Mouse (Mus musculus) lung, postnatal 36 days (tissue): Measurements from ENCODE around the gene Cacna1s.

Source experiments
- DNase-seq: peaks from one replicate; pipeline ENCODE4 v3.0.0; 2022; ENCODE audit warnings: mixed read lengths

Cacna1s gene

DNA sequence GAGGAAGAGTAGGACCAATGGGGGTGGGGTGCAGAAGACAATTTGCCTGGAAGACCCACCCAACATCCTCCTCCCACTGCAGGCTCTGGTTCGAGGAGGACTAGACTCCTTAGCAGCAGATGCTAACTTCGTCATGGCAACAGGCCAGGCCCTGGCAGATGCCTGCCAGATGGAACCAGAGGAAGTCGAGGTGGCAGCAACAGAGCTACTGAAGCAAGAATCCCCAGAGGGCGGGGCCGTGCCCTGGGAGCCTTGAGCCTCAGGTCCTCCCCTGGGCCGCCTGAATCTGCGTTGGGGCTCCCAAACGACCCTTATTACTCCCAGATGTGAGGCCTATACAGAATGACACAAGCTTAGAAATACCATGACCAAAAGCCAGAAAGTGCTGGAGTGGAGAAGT, 66.3 kb downstream of the Cacna1s start:
- DNase-seq: peak; percentile 62

DNA sequence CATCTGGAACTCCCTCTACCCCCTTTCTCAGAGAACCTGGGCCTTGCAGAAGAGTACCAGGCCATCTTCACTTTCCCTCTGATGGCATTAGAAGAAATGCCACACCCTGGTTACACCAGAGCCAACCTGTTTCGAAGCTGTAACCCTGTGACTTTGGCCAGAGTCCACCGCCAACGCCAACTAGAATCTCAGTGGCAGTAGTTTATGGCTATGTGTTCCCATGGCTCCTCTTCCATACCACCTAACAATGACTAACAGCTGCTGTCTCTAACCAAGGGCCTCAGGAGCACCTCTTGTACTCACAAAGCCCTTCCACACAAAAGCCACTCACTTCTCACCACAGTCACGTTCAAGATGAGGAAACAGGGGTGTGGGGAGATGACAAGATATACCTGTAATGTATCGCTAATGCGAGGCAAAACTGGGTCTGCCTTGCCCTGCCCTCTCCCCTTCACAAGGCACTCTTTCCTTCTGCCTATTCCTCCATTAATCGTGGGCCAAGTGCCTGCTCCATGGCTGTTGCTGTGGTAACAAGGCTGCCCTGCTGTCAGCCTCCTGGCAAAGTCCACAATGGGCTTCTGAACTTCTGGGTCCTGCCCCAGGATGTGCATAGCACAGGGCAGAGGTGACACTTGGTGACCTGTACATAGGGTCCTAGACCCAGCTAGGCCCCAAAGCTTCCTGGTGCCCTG, 67.2 kb downstream of the Cacna1s start:
- no peak for DNase-seq

DNA sequence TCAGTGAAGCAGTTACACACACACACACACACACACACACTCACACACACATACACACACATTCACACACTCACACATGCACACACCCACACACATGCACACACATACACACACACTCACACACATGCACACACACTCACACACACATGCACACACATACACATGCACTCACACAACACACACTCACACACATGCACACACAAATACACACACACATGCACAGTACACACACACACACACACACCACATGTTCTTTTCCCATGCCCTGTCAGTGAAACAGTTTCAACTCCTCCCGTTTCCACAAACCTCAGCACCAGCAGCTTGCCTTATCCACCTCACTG, 67.7 kb downstream of the Cacna1s start:
- DNase-seq: no peak

DNA sequence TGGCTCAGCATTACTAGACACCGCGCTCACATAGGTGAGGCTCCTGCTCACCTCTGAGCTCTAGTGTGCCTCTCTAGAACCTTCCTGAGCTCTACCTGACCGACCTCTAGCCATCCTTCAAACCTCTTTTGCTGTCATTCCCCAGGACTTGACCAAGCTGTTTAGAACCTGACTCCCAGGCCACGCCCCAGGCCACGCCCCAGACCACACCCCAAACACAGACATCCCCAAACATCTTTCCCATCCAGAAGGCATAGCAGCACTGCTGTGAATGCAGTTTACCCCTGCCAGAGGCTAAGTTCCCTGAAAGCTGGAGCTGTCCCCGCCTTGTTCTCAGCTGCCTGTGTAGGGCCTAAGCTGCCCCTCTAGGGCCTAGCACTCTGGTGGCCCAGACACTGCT, 68.2 kb downstream of the Cacna1s start:
- no peak for DNase-seq

DNA sequence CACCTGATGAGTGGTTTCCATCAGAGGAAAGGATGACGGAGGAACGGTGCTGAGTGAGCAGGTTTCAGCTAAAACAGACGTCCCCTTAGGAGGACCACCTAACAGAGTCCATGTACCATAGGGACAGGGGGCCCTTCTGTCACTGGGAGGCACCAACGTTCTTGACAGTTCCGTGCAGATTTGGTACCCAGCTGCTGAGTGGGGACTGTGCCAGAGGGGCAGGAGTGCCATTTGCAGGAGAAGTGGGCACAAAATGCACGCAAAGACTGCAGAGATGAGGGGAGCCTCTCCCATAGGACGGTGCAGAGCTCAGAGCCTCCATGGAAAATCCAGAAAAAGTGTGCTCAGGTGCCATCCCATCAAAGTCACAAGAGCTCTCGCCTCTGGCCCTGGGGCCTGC, 69.5 kb downstream of the Cacna1s start:
- DNase-seq: no peak

DNA sequence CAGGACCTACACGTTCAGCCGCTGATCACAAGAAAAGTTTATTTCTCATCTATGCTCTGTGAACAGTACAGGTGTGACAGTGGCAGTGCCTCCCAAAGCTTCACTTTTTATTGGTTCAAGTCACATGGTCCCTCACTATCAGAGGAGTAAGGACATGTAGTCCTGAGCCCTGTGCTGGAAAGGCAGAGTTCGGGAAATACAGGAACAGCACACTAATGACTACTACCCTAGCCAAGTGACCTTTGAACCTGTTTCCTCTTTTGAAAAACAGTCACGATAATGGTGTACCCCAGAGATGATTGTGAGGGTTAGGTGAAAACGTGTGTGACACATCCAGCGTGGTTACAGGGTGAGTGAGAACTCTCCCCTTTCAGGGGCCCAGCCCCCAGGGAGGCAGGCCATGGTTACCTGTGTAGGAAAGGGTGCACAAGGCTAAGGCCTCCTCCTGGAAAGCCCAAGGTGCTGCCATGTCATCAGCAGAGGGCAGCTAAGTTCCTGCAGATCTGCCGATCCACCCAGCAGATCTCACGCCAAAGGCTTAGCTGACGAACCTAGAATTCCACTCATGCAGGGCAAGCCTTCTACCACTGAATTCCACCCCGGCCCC, 73.7 kb downstream of the Cacna1s start:
- no peak for DNase-seq

DNA sequence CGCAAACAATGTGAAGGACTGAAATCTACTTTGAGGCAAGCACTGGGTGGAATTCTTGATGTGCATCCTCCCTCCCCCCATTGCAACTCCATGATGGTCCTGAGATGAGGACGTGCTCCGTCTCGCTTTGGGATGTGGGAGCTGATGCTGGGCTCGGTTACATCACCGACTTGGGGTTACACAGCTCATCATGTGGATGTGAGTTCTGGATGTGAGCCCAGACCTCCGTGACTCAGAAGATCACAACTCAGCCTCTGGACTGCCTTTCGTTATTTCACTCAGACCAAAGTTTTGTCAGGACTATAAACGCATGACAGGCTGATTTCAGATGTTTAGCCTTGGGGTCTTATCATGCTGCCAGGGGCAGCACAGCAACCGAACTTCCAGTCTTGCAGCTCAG, 74.3 kb downstream of the Cacna1s start:
- peak; percentile 78 for DNase-seq

DNA sequence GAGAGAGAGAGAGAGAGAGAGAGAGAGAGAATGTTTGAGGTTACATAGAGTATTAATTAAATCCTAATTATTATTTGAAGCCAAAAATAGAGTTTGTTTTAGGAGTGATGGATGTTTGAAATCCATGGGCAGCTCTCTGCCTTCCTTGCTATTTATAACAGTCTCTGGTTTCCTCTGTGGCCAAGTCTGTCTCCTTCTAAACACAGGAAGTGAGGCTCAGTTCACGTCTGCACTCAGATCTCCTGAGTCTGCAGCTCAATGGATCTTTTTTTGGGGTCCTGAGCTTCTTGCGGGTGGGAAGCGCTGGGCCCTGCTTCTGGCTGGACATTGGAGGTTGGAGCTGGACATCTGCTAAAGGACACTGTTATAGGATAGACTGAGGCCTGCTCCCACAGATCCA, 75.3 kb downstream of the Cacna1s start:
- DNase-seq: no peak

DNA sequence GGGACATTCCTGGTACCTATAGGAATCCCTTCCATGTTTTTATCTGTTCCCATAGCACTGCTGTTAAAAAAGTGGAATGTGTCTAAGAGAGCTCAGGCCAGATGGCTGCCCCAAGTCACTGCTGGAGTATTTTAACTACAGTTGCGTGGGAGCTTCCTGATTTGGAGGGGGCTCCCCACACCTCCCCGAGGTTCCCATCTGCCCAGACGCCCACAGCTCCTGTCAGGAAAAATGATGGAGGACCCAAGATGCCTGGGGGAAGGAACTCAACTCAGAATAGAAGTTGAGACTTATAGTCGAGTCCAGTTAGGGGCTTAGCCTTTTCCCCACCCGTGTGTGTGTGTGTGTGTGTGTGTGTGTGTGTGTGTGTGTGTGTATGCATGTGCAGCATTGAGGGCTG, 75.9 kb downstream of the Cacna1s start:
- DNase-seq: no peak

DNA sequence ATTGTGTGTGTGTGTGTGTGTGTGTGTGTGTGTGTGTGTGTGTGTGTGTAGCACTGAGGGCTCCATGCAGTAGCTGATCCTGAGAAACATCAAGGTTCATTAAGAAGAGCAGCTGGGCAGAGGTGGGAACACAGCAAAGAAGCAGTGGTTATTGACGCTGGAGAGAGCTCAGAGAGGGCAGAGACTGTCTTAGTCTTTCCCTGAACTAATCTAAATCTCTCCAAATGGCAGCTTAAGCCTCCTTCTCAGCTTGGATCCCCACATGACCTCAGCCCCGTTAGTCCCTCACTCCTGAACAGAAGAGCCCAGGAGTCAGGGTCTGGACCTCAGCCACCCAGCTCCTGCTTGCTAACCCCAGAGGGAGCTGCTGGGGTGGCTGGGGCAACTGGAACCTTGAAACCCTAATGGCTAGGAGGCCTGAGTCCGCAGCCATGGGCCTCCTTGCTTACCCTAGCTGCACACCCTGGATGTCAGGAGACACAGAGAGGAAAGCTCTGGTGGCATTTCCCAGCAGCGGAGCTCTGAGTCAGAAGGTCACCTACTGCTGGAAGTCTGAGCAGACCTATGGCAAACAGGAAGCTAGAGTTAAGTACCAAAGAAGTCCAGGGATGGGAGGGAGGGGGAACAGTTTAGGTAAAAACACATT, 76.5 kb downstream of the Cacna1s start:
- DNase-seq: no peak

DNA sequence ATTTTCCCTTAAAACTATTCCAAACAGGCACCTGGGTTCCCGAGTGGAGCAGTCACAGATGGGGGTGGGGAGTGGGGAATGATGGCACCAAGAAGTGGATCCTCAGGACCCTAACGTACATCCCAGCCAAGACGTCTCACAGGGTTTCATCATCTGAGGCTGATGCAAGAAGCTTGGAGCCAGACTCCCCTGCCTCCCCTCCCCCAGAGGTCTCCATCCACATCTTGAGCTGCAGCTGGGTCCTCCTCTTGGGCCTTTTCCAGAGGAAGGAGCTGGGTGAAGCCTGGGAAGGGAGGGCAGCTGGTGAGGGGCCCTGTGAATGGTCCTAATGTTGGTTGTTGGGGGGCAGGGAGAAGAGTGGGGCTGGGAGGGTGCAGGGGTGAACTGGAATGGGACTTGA, 77.6 kb downstream of the Cacna1s start:
- DNase-seq: no peak

DNA sequence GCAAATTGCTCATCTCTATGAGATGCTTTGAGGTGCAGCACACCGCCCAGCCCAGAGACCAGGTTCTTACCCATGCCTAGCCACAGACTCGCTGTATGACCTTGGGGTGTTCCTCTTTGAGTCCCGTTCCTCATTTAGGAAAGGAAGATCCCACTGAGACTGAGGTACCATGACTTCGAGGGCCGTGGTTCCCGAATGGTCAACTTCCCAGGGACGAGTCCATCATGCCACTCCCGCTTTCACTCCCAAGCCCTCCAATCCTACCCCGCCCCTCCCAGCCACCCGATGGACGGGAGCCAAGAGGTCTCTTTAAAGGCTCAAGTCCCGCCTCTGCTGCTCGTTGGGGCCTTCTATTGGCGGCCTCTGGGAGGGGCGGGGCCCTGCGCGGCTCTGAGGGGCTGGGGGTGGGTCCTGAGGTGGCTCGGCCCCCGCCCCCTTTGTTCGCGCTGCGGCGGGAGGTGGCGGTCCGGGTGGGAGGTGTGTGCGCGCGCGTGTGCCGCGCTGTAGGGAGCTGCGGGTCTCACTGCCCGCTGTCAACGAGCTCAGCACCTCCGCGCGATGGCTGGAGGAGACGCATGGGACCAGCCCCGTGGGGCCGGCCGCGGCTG, 78.5 kb downstream of the Cacna1s start, which contains the start of gene Kif21b:
TSS of gene Kif21b (plus strand) at position 439 of the 608 bp plus-strand sequence.
- peak; percentile 93 for DNase-seq

DNA sequence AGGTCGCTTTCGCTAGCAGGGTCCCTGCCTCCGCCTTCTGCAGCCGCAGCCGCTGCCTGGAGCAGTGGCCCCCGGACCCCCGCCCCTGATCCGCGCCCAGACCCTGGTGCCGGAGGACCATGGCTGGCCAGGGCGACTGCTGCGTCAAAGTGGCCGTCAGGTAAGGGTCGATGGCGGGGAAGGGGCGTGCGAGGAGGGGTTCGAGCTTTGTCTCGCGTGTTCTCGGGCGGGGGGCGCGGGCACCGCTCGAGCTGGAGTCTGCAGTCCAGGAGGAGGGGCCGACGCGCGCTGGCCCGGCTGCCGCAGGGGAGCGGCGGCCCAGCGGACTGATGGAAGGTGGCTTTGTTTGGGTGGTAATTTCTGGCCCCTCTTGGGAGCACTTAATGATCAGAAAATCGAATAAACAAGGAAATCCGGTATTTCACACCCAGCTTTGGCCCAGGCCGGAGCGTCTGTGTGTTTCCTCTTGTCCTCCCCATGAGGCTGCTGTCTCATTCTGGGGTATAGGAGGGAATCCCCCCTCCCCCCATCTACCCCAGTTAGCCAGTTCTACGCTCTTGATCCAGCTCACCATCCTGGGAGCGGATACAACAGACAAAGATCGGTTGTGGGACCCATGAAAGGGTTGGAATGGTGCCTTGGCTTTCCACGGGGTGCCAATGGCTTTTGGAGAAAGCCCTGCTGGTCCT, 79.2 kb downstream of the Cacna1s start:
- peak; percentile 44 for DNase-seq

DNA sequence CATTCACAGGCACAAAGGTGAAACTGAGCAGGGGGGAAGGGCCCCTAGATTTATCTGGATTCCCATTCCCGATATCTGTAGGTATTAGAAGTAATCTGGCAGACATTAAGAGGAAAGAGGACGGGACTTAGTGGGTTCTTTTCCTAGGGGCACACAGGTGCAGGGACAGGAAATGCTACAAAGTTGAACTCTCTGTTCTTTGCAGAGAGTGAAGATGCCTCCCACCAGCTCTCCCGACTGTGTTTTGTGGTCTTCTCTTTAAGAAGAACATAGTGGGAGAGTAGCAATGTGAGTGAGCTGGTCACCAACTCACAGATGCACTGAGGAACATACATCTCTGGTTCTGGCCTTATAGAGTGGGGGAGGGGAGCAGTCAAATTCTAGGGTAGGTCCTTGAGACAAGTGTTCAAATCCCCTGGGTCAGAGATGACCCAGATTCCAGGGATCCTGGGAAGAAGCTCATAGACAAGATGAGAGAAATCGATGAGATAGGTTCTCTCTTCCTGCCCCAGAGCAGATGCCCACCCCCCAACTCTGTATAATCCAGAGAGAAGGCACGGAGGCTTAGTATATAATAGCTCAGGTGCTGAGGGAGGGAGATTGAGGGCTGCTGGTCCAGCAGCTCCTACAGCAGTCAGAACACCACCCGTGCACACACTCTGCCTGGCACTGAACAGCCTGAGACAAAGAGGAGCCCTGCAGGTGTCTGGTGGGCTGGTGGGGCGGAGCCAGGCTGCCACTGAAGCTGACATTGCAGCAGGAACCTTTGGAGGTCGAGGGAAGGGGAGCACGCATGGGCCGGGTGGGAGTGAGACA, 80.0 kb downstream of the Cacna1s start:
- no peak for DNase-seq

DNA sequence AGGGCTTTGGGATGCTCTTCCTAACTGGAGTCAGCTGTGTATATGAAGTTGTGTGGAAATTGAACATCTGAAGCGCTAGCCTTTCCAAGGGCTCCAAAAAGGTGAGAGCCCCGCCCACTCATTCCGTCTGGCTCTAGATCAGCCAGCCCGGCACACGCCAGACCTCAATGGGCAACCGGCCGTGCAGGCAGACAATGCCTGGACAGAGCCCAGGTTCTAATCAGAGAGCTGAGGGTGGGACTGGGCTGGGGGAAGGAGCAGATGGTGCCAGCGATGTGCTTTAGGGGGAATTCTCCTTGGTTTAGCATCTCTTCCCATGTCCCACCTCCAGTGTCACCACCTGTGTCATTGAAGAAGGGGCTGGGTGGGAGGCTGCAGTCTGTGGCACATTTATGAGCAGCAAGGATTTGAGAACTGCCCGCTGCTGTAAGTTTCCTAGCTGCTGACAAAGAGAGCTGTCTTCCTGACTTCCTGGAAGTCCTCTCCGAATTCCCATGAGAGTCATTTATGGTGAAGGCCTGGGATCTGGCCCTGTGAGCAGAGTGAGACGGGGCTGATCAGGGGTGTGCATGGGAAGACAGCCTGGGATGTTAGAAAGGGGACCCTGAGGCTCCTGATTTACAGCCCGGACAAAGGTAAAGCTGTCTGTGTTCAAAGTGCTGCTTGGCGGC, 81.2 kb downstream of the Cacna1s start:
- peak; percentile 50 for DNase-seq

DNA sequence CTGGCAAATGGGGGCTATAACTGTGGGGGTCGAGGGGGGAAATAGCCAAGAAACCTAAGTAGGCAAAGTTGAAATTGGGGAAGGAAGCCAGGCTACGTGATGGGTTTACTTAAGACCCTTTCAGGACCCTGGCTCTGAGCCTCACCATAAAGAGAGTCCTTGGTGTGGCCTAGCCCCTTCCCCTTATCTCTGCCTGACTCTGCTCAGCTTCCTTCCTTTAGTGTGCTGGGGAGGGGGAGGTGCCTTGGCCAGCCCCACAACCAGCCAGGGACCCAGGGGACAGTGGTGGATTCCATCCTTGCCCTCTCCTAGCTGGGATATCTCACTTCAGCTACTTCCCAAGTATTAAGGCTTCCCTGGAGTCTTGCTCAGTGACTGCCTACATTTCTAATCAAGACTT, 82.0 kb downstream of the Cacna1s start:
- no peak for DNase-seq

DNA sequence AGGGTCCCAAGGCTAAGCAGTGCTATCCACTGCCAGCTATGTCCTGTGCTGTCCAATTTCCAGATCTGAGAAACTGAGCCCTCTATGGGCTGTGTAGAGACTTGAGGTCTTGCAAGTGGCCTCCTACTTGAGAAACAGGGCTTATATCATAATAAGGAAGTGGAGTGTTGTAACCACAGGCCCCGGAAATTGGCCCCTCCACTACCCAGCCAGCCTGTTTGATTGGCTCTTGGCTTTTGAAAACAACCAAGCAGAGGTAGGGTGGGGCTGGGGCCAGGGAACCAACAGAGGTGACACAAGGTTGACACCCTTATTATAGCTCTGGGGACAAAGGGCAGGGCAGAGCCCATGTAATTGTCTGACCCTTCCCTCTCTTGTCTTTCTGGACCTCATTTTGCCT, 82.5 kb downstream of the Cacna1s start:
- peak; percentile 92 for DNase-seq

DNA sequence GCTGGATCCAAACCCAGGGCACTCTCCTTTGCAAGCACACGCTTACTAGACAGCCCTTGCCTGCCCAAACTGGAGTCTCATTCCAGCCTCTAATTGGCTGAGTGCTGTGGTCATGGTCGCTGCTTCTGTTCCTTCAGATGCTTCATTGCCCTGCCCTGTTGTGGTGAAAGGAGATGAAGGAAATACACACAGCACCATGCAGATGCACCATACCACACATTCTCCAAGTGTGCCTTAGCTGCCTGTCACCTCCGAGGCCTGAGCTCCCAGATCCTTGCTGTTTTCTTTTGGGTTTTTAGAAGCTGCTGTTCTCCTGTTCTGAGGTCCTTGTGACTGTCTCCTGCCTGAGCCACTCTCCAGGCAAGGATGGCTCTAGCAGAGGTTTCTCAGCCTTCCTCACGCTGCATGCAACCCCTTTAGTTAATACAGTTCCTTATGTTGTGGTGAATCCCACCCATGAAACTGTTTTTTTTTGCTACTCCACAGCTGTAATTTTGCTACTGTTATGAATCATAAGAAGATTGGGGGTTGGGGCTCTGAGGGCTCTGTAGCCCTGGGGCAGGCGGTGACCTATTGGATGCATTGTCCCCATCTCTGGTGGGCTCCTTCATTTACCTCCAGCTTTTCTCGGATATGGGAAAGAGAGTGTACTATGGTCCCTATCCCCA, 83.4 kb downstream of the Cacna1s start:
- no peak for DNase-seq

DNA sequence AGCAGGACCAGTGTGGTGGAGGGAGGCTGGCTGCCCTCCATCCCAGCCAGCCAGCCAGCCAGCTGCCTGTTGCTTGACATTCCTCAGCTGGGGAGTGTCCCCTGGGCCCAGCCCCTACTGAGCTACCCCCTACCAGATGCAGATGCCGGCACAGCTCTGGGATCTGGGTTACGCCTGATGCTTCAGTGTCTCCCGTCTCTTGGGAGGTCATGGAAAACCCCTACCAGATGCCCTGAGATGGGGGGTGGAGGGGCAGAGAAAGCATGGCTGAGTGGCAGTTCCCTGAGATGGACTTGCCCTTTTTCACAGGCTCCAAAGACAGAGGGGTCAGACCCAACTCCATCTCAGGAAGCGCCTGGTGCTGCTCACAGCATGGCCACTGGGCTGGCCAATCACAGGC, 84.0 kb downstream of the Cacna1s start:
- DNase-seq: peak; percentile 40

DNA sequence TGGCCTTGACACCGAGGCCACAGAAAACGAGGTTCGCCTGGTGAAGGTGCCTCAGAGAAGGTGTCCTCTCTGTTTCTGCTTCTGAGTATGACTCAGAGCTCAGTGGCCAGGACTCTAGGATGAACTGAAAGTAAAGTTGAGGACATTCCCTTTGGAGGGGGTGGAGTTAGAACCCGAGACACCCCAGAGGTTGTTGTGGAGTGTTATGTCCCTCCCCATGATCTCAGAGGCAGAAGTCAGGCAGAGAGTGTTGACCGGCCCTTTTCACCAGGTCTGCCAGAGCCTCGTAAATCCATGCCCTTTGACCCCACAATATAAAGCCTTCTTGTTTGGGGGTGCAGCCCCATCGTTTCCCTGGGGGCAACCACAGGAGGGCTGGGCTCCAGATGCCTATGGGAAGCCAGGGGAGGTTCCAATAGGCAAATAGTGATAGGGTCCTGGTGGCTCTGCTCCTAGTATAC, 84.6 kb downstream of the Cacna1s start:
- peak; percentile 42 for DNase-seq

DNA sequence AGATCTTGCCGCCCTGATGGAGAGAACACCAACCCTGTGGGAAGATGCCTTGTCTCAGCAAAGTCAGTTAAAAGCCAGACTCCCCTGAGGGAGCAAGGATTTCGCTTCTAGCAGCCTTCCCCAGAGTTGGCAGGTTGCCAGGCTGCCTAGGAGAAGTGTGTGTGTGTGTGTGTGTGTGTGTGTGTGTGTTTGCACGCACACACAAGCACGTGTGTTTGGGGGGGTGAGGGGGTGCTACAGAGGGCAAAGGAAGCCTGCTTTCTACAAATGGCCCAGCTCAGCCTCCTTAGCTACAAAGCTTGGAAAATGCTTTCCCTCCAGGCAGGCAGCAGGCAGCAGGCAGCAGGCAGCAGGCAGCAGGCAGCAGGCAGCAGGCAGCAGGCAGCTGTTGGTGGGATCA, 85.0 kb downstream of the Cacna1s start:
- DNase-seq: peak; percentile 69
